Mouse (Mus musculus): ENCODE results near the gene Trcg1. TPM values are rescaled to one million over a fixed set of nuclear protein-coding genes. Genes with fewer than 3 reads are reported as not detected.

Trcg1 gene
- polyA plus RNA-seq, 1 experiment from 2014 or later: not detected

DNA sequence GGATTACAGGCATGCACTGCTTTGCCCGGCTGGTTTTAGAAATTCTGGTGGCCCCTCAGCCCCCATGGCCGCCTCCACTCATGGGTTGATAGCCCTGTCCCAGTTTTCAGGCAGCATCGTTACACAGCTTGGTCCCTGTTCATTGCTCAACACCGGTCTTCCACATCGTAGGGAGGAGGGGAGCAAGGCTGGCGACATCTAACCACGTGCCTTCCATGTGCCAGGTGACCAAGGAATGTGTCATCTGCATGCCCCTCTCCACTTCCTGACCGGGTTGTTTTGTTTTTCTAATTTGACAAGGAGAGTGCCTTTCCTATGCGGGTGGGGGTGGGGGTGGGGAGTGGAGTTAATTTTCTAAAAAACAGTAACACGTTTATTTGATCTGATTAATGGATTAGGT, 31.7 kb downstream of the Trcg1 start:
- Histone ChIP-seq H3K4me3 (ENCODE audit: low read length) (no peak overlapping the region), H3K9me3 (ENCODE audit: control insufficient read depth, low read length) (no peaks in the 10 kb centered on the region), H3K27ac (ENCODE audit: low read length) (no peak overlapping the region), H3K9ac (ENCODE audit: low read depth, low read length) (no peak overlapping the region), H3K4me1 (ENCODE audit: control insufficient read depth, insufficient read depth, low read length) (peaks cover 4% of the 10 kb centered on the region; the same call in 1 of the 2 replicates), H3K4me2 (ENCODE audit: low read depth, low read length) (no peak overlapping the region), H3K27me3 (replicated peaks; ENCODE audit: control insufficient read depth, insufficient read depth, low read length) (no peaks in the 10 kb centered on the region), H3K36me3 (ENCODE audit: control insufficient read depth, insufficient read depth, low read length) (no peaks in the 10 kb centered on the region)
- no peak for ATAC-seq
- 44% methylated on average over 10 of the region's 10 CpGs for WGBS

DNA sequence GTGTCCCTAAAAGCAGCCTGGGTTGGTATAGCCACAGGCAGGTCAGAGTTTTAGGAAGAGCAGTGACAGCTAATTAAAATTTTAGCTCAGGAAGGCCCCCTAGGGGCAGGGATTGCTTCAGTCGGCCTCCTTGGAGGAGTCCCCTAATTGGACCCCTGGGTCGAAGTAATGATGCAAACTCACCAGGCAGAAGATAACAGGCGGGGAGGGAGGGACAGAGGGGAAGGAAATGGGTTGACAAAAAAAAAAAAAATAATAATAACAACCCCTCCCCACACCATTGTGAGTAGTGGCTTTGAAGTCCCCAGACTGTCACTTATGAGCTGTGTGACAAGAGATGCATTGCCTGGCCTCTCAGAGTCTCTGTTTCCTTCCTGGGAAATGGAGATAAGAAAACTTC, 32.2 kb downstream of the Trcg1 start:
- Histone ChIP-seq H3K27me3 (replicated peaks; ENCODE audit: control insufficient read depth, insufficient read depth, low read length) (no peaks in the 10 kb centered on the region), H3K27ac (ENCODE audit: low read length) (no peak overlapping the region), H3K4me2 (ENCODE audit: low read depth, low read length) (no peak overlapping the region), H3K4me3 (ENCODE audit: low read length) (no peak overlapping the region), H3K9ac (ENCODE audit: low read depth, low read length) (no peak overlapping the region), H3K4me1 (ENCODE audit: control insufficient read depth, insufficient read depth, low read length) (peaks cover 4% of the 10 kb centered on the region; the same call in 1 of the 2 replicates), H3K9me3 (ENCODE audit: control insufficient read depth, low read length) (no peaks in the 10 kb centered on the region), H3K36me3 (ENCODE audit: control insufficient read depth, insufficient read depth, low read length) (no peaks in the 10 kb centered on the region)
- no peak for ATAC-seq
- 43% methylated on average over 3 of the region's 3 CpGs for WGBS

DNA sequence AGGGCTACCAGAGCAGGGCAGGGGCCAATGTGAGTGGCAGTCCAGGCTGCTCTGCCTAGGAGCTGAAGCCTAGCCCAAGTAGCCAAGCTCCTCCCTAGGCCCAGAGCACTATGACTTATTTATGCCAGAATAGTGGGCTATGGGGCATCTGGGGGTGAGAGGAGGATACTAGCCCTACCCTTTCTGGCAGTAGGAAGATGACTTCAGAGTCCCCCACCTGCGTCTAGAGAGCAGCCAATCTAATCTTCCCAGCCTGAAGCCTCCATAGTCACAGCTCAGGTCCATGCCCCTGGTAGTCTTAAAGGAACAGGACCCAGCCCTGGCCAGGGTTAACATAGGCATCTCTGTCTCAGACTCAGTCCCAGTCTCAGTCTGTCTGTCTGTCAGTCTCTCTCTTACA, 33.0 kb downstream of the Trcg1 start:
- H3K4me1 ChIP-seq (ENCODE audit: control insufficient read depth, insufficient read depth, low read length): peaks cover 4% of the 10 kb centered on the region; the same call in 1 of the 2 replicates
- H3K9ac ChIP-seq (ENCODE audit: low read depth, low read length): no peak overlapping the region
- H3K27ac ChIP-seq (ENCODE audit: low read length): no peak overlapping the region
- ATAC-seq: no peak
- no peaks in the 10 kb centered on the region for H3K9me3 ChIP-seq (ENCODE audit: control insufficient read depth, low read length)
- no peak overlapping the region for H3K4me2 ChIP-seq (ENCODE audit: low read depth, low read length)
- H3K36me3 ChIP-seq (ENCODE audit: control insufficient read depth, insufficient read depth, low read length): no peaks in the 10 kb centered on the region
- WGBS: 38% methylated on average over 1 of the region's 1 CpGs
- H3K27me3 ChIP-seq (replicated peaks; ENCODE audit: control insufficient read depth, insufficient read depth, low read length): no peaks in the 10 kb centered on the region
- no peak overlapping the region for H3K4me3 ChIP-seq (ENCODE audit: low read length)

DNA sequence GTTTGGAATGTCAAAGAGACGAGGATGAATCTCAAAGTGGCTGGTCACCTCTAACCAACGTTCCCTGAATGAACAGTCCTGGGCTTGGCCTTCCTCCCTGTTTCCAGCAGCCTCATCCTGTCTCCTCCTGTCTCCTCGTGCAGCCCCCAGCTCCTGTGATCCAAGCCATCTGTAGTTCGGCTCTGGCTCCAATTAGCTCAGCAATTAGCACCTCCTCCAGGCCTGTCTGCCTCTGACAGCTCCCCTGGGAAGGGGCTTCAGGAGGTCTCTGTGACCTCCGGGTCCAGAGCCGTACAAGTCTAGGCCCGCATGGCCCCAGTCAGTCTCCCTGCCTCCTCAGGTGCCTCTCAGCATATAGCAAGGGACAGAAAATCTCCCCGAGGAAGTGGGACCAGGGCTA, 34.0 kb downstream of the Trcg1 start:
- 36% methylated on average over 8 of the region's 8 CpGs for WGBS
- Histone ChIP-seq H3K9me3 (ENCODE audit: control insufficient read depth, low read length) (no peaks in the 10 kb centered on the region), H3K27ac (ENCODE audit: low read length) (no peak overlapping the region), H3K4me2 (ENCODE audit: low read depth, low read length) (no peak overlapping the region), H3K9ac (ENCODE audit: low read depth, low read length) (no peak overlapping the region), H3K27me3 (replicated peaks; ENCODE audit: control insufficient read depth, insufficient read depth, low read length) (no peaks in the 10 kb centered on the region), H3K36me3 (ENCODE audit: control insufficient read depth, insufficient read depth, low read length) (no peaks in the 10 kb centered on the region), H3K4me1 (ENCODE audit: control insufficient read depth, insufficient read depth, low read length) (peaks cover 4% of the 10 kb centered on the region; the same call in 1 of the 2 replicates), H3K4me3 (ENCODE audit: low read length) (no peak overlapping the region)
- ATAC-seq: no peak

DNA sequence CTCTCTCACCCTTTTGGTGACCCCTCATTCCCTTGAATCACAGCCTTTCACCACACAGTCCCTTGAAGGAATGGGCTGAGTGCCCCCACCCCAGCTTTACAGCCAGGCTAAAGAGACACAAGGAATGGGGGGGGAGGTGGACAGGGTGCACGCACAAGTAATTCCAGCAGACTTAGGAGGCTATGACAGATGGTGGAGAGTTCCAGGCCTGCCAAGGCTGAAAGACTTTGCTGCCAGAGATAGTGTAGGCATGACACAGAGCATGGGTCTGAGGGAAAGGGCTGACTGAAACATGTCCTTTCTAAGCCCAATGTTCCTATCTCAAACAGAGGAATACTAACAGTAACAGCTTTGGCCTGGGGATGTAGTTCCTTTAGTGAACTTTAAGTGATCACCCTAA, 34.7 kb downstream of the Trcg1 start:
- Histone ChIP-seq H3K9me3 (ENCODE audit: control insufficient read depth, low read length) (no peaks in the 10 kb centered on the region), H3K4me2 (ENCODE audit: low read depth, low read length) (no peak overlapping the region), H3K4me3 (ENCODE audit: low read length) (no peak overlapping the region), H3K36me3 (ENCODE audit: control insufficient read depth, insufficient read depth, low read length) (no peaks in the 10 kb centered on the region), H3K27ac (ENCODE audit: low read length) (no peak overlapping the region), H3K9ac (ENCODE audit: low read depth, low read length) (no peak overlapping the region), H3K4me1 (ENCODE audit: control insufficient read depth, insufficient read depth, low read length) (peaks cover 4% of the 10 kb centered on the region; the same call in 1 of the 2 replicates), H3K27me3 (replicated peaks; ENCODE audit: control insufficient read depth, insufficient read depth, low read length) (no peaks in the 10 kb centered on the region)
- ATAC-seq: no peak
- 70% methylated on average over 1 of the region's 1 CpGs for WGBS

DNA sequence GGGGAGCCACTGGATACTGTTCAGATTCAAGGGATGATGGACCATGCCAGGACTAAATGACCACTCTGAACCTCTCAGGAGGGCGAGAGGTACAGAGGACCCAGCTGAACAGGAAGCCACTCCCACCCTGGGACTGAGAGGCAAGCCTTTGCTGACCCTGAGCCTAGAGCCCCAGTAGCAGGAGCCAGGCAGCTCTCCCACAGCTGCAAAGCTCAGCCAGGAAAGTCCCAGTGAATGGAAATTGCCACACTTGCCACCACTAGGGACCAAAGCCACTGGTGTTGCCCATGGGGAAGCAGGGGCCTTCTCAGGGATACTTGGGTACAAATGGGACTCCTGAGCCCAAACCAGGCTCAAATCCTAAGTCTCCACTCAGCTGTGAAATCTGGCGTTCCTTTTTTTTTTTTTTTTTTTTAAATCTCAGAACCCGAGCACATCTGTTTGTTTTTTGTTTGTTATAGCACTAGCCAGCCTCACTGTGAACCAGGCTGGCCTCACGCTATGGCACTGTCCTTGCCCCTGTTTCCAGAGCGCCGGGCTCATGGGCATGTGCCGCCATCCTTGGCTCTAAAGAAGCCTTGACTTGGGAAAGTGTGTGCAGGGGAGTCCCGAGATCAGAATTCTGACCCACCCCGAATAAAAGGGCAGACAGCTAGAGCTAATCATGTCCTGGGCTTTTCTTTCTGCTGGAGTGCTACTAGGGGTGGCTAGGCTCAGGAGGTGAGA, 35.6 kb downstream of the Trcg1 start:
- ATAC-seq: no peak
- Histone ChIP-seq H3K9me3 (ENCODE audit: control insufficient read depth, low read length) (no peaks in the 10 kb centered on the region), H3K9ac (ENCODE audit: low read depth, low read length) (no peak overlapping the region), H3K27ac (ENCODE audit: low read length) (no peak overlapping the region), H3K36me3 (ENCODE audit: control insufficient read depth, insufficient read depth, low read length) (no peaks in the 10 kb centered on the region), H3K4me3 (ENCODE audit: low read length) (no peak overlapping the region), H3K4me1 (ENCODE audit: control insufficient read depth, insufficient read depth, low read length) (peaks cover 4% of the 10 kb centered on the region; the same call in 1 of the 2 replicates), H3K4me2 (ENCODE audit: low read depth, low read length) (no peak overlapping the region), H3K27me3 (replicated peaks; ENCODE audit: control insufficient read depth, insufficient read depth, low read length) (no peaks in the 10 kb centered on the region)
- WGBS: 58% methylated on average over 9 of the region's 9 CpGs

DNA sequence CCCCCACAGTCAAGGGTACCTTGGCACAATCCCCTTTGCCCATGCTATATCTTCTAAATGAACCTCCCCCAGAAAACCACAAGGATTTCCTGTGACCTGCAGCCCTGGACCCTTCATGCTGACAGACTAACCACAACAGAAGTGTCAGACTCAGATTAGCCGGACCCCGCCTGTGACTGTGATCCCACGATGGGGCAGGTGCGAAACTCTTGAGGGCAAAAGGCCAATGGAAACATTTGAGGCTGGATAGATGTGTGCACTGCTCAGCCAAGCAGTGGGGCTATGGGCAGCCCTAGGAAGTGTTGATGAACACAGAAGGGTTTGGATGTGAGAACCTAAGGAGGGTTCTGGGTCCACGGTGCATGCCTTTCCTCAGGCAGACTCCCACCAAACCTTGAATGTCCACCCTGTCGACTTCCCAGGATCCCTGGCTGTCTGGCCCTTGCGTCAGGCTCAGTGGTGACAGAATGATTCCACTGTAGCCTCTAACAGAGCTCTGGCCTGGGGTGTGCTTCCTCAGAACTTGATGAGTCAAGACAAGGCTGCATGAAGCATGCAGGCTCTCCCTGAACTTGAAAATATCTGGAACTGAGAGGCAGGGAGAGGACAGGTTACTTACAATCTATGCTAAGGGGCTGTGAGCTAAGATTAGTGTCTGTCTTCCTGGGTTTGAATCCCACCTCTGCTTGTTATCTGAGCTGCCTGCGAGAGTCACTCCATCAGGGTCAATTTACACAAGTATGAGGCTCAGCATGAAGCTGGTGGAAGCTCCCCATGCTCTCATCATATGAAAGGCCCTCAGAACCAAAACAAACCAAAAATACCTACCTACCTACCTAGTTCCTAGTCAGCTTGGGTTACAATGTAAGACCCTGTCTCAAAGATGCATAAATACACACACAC, 36.8 kb downstream of the Trcg1 start:
- no peak overlapping the region; the same call in 1 of the 2 replicates for H3K27ac ChIP-seq (ENCODE audit: low read length)
- no peak overlapping the region for H3K4me2 ChIP-seq (ENCODE audit: low read depth, low read length)
- no peaks in the 10 kb centered on the region for H3K36me3 ChIP-seq (ENCODE audit: control insufficient read depth, insufficient read depth, low read length)
- peaks cover 7% of the 10 kb centered on the region; the same call in 1 of the 2 replicates for H3K4me1 ChIP-seq (ENCODE audit: control insufficient read depth, insufficient read depth, low read length)
- WGBS: 66% methylated on average over 8 of the region's 8 CpGs
- no peak overlapping the region for H3K9ac ChIP-seq (ENCODE audit: low read depth, low read length)
- no peak for ATAC-seq
- no peaks in the 10 kb centered on the region for H3K27me3 ChIP-seq (replicated peaks; ENCODE audit: control insufficient read depth, insufficient read depth, low read length)
- no peak overlapping the region for H3K4me3 ChIP-seq (ENCODE audit: low read length)
- H3K9me3 ChIP-seq (ENCODE audit: control insufficient read depth, low read length): no peaks in the 10 kb centered on the region

DNA sequence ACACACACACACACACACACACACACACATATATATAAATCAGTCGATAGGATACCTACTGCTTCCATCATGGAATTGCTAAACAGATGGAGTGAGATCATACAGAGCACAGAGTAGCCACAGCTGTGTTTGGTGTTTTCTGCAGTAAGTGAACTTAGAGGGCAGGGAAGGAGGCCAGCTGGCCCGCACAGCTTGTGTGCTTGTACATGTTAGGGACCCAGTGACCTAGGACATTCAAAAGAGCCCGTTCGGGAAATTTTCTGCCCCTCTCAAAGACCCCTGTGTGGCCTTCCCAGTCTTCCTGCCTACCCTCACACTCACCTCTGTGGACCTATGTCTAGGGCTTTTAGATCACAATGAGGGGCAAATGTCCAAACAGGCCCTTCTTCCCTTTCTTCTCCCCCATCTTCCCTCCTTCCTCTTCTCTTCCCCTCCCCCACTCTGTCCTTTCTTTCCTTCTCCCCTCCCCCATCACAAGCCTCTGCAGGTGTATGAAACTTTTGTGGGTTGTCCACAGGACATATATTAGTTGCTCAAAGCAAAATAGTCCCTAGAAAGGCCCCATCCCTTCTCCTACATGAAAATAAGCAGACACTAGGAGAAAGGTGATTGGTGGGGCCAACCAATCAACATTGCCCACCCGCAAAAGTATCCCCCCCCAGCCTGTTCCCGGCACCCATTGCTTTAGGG, 37.6 kb downstream of the Trcg1 start:
- Histone ChIP-seq H3K4me2 (ENCODE audit: low read depth, low read length) (no peak overlapping the region), H3K27ac (ENCODE audit: low read length) (no peak overlapping the region), H3K36me3 (ENCODE audit: control insufficient read depth, insufficient read depth, low read length) (no peaks in the 10 kb centered on the region), H3K27me3 (replicated peaks; ENCODE audit: control insufficient read depth, insufficient read depth, low read length) (no peaks in the 10 kb centered on the region), H3K4me3 (ENCODE audit: low read length) (no peak overlapping the region), H3K9me3 (ENCODE audit: control insufficient read depth, low read length) (no peaks in the 10 kb centered on the region), H3K9ac (ENCODE audit: low read depth, low read length) (no peak overlapping the region), H3K4me1 (ENCODE audit: control insufficient read depth, insufficient read depth, low read length) (peaks cover 10% of the 10 kb centered on the region; the same call in 1 of the 2 replicates)
- WGBS: 36% methylated on average over 6 of the region's 6 CpGs
- ATAC-seq: no peak; the same call in 1 of the 2 replicates

DNA sequence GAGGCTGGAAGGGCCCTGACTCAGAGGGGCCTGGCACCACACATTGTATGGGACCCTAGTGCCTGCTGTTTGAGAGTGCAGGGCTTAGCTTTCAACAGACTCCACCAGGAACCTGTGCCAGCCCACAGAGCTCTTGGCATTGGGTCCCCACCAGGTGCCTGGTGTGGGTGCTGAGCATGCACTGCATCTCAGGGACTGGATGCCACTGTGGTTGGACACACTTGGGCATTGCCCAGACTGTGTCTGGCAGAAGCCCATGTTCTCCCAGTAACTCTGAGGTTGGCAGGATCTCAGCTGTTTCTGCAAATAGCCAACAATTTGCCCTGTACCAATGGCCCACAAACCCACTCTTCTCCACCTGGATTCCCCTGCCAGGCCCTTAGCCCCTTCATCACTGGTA, 40.0 kb downstream of the Trcg1 start:
- Histone ChIP-seq H3K4me3 (ENCODE audit: low read length) (no peak overlapping the region), H3K27ac (ENCODE audit: low read length) (no peak overlapping the region), H3K4me1 (ENCODE audit: control insufficient read depth, insufficient read depth, low read length) (peaks cover 15% of the 10 kb centered on the region), H3K36me3 (ENCODE audit: control insufficient read depth, insufficient read depth, low read length) (no peaks in the 10 kb centered on the region), H3K9ac (ENCODE audit: low read depth, low read length) (no peak overlapping the region), H3K27me3 (replicated peaks; ENCODE audit: control insufficient read depth, insufficient read depth, low read length) (no peaks in the 10 kb centered on the region), H3K4me2 (ENCODE audit: low read depth, low read length) (no peak overlapping the region), H3K9me3 (ENCODE audit: control insufficient read depth, low read length) (no peaks in the 10 kb centered on the region)
- no peak for ATAC-seq

Data from intestine, embryonic 16.5 days (tissue).